Mouse (Mus musculus): ENCODE results near the gene Gpr157.

Gpr157 gene

GRCm38 (mm10) chr4:150155301-150155700 lies 68.1 kb downstream of the Gpr157 start:
- DNase-seq, result no peak
